Mouse (Mus musculus) embryonic stem cell, embryonic (primary cell): Measurements from ENCODE around the gene Notch2.

Experiments
- CTCF ChIA-PET, 4 experiments: fragments of 300-600 bp in 2 of 4; fragments of 350-600 bp in 2 of 4; sonication (Branson Sonifier 250); formaldehyde crosslinking; loops; one replicate each; lab custom pipeline; 2022; ENCODE audit warnings: inconsistent platforms in 2 of 4; lab: Charles Lee
- POLR2A ChIA-PET, 4 experiments: fragments of 300-600 bp in 2 of 4; fragments of 350-600 bp in 2 of 4; sonication (Branson Sonifier 250); formaldehyde crosslinking; loops; one replicate each; lab custom pipeline; 2022; ENCODE audit warnings: antibody characterized with exemption in 4 of 4, inconsistent platforms in 1 of 4; lab: Charles Lee

The Notch2 gene

DNA sequence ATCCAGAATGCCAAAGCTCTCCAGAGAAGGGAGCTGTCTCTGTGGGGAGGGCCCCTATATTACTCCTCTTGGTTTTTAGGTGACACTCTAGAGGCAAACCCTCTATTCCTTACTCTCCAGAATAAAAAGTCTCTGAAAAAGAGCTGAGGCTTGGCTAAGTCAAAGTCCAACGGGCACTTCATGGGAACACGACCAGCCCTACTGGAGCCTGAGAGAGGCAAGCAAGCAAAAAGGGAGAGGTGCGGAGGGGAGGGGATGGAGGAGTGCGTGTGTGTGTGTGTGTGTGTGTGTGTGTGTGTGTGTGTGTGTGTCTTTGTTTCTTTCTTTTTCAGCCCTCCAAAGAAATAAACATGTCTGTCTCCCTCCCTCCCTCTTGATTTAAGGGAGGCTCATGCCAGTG lies 24.6 kb upstream of the Notch2 start:
- POLR2A ChIA-PET: interaction anchor here in 2 of 4 experiments (0.7 to 0.8 kb wide), 2 partner anchors 25 to 44 kb away, joined by 5 read pairs; partner anchors contain the start of gene Notch2 (in 1 of the 2)
- CTCF ChIA-PET: interaction anchor here in 1 of 4 experiments (0.8 kb wide), 1 partner anchor 245 kb away, joined by 5 read pairs; no protein-coding TSS in a partner anchor

DNA sequence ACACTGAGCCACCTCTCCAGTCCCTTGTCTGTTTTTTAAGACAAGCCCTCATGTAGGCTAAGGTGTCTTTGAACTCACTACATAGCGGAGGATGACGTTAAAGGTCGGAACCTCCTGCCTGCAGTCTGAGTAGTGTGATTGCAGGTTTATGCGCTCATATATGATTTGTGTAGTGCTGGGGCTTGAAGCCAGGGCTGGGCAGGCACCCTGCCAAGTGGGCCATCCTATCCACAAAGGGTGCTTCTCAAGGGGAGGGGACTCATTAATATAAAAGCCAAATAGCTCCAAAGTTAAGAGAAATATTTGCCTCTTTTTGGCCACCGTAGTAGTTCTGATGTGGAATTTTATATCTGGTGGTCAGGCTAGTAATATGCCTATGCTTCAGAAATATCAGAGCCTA lies 22.8 kb upstream of the Notch2 start:
- CTCF ChIA-PET: no interaction called here
- POLR2A ChIA-PET: interaction anchor here in 1 of 4 experiments (1.4 kb wide), 1 partner anchor 48 kb away, joined by 3 read pairs; no protein-coding TSS in a partner anchor

DNA sequence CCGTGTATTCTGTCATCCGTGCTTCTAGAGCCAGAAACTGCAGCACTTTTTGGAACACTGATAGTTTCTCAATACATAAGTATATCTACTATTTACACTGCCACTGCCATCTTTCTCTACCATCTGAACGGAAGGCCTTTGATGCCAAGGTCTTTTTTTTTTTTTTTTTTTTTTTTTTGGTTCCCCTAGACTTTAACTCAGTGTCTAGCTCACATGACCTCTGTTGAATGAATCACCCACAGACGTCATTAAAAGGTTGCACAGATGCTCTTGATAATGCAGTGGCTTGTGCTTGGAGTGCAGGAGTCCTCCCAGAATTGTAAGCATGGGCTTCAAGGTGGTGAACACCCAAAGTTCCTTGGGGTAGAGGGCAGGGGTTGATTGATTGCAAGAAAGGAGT lies 21.0 kb upstream of the Notch2 start:
- CTCF ChIA-PET: interaction anchor here in 1 of 4 experiments (0.6 kb wide), 2 partner anchors 324 to 397 kb away, joined by 3 read pairs; no protein-coding TSS in a partner anchor
- POLR2A ChIA-PET: interaction anchor here in 2 of 4 experiments (0.6 to 0.7 kb wide), 3 partner anchors 15 to 388 kb away, joined by 3 to 6 read pairs (median 3); no protein-coding TSS in a partner anchor

GRCm38 (mm10) chr3:97993196-97993595 lies 20.1 kb upstream of the Notch2 start:
- ChIA-PET POLR2A (interaction anchor here in 1 of 4 experiments (1.4 kb wide), 1 partner anchor 21 kb away, joined by 4 read pairs; the partner anchor contains the start of gene Notch2), CTCF (no interaction called here)

- CTCF ChIA-PET: interaction anchor here in 1 of 4 experiments (0.7 kb wide), 1 partner anchor 388 kb away, joined by 4 read pairs; no protein-coding TSS in a partner anchor
These were observed 19.3 kb upstream of the Notch2 start for GRCm38 (mm10) chr3:97993920-97994545.

DNA sequence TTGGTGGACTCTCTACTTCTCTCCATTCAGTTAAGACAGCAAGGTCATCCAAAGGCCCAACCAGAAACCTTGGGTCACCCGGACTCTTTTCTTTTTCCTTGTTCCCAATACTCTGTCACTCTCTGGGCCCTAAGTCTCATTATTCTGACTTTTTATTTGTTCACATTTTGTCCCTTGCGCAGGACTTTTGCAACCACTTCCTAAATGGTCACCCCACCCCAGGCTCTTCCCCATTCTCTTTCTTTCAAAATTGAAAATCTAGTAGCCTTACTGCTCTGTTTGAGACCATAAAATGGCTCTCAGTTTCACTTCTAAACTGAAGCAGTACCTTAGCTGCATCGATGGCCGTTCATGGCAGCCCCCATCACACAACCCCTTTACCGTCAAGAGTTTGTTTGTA lies 18.5 kb upstream of the Notch2 start:
- ChIA-PET POLR2A (interaction anchor here in 1 of 4 experiments (0.7 kb wide), 1 partner anchor 15 kb away, joined by 3 read pairs; no protein-coding TSS in a partner anchor), CTCF (interaction anchor here in 2 of 4 experiments (0.6 to 0.7 kb wide), 3 partner anchors 20 to 1267 kb away, joined by 3 to 6 read pairs (median 5); no protein-coding TSS in a partner anchor)

More at GRCm38 (mm10) chr3:97993920-97994545, 19.3 kb upstream of the Notch2 start:
- POLR2A ChIA-PET: interaction anchor here in 1 of 4 experiments (0.5 to 1.4 kb wide), 4 partner anchors 14 to 356 kb away, joined by 3 to 4 read pairs (median 3); partner anchors contain the start of gene Notch2

GRCm38 (mm10) chr3:97998349-97998748 lies 15.0 kb upstream of the Notch2 start:
- POLR2A ChIA-PET: interaction anchor here in 3 of 4 experiments (0.6 to 4.1 kb wide), 6 partner anchors 15 to 97 kb away, joined by 3 to 24 read pairs (median 4); partner anchors contain the start of genes Notch2 (in 2 of the 3) and Sec22b (in 1 of the 3)

GRCm38 (mm10) chr3:98003558-98003957 lies 9.8 kb upstream of the Notch2 start:
- CTCF ChIA-PET: no interaction called here
- POLR2A ChIA-PET: no interaction called here

More at GRCm38 (mm10) chr3:97998349-97998748, 15.0 kb upstream of the Notch2 start:
- CTCF ChIA-PET: no interaction called here

DNA sequence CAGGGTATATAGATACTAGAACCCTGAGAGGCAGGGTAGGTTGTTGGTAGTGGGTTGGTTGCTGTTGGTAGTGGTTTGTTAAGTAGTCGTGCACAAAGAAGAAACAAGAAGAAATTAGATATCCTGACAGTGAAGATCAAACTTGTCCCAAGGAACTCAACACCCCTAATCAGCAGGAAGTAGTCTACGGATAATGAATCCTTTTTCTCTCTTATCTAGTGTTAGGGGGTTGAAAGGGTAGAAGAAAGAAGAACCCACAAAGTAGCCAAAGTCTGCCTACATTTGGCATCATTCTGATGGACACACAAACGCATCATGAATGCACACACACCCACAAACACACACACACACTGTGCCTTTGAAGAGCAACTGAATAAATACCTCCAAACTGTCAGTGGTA lies 9.1 kb upstream of the Notch2 start:
- CTCF ChIA-PET: no interaction called here
- POLR2A ChIA-PET: no interaction called here

- ChIA-PET CTCF (no interaction called here), POLR2A (interaction anchor here in 2 of 4 experiments (0.9 to 1.2 kb wide), 2 partner anchors 8 to 9 kb away, joined by 3 to 4 read pairs; partner anchors contain the start of gene Notch2 (in 1 of the 2))
These were observed 8.0 kb upstream of the Notch2 start for GRCm38 (mm10) chr3:98005306-98005705.

GRCm38 (mm10) chr3:98006046-98006691 lies 7.2 kb upstream of the Notch2 start:
- ChIA-PET POLR2A (no interaction called here), CTCF (no interaction called here)

- POLR2A ChIA-PET: interaction anchor here in 1 of 4 experiments (0.6 kb wide), 1 partner anchor 204 kb away, joined by 3 read pairs; no protein-coding TSS in a partner anchor
These were observed 6.4 kb upstream of the Notch2 start for GRCm38 (mm10) chr3:98006973-98007372.

DNA sequence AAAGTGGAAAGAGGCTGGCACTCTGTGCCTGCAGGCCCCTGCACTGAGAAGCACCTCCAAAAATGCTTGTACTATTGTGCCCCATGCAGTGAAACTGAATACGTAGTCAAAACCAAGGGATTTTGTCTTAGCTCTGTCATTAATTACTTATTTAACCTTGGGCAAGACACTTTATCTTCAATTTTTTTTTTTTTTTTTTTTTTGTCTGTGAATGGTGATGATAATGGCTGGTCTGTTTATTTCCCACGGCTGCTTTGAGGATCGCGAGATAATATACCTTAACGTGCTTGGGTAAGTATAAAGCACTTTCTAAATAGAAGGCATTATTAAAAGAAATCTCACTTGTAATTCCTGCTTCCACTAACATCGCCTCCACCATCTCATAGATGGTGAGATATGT lies 5.2 kb upstream of the Notch2 start:
- POLR2A ChIA-PET: interaction anchor here in 1 of 4 experiments (0.6 kb wide), 1 partner anchor 108 kb away, joined by 3 read pairs; no protein-coding TSS in a partner anchor
- CTCF ChIA-PET: interaction anchor here in 1 of 4 experiments (0.6 kb wide), 1 partner anchor 16 kb away, joined by 5 read pairs; no protein-coding TSS in a partner anchor

More at GRCm38 (mm10) chr3:98006973-98007372, 6.4 kb upstream of the Notch2 start:
- CTCF ChIA-PET: no interaction called here

GRCm38 (mm10) chr3:98009190-98009840 lies 4.0 kb upstream of the Notch2 start:
- ChIA-PET POLR2A (interaction anchor here in 2 of 4 experiments (0.6 to 1.0 kb wide), 2 partner anchors 12 to 432 kb away, joined by 3 to 4 read pairs; no protein-coding TSS in a partner anchor), CTCF (interaction anchor here in 1 of 4 experiments (0.7 kb wide), 1 partner anchor 357 kb away, joined by 3 read pairs; no protein-coding TSS in a partner anchor)

- CTCF ChIA-PET: interaction anchor here in 3 of 4 experiments (0.8 to 1.1 kb wide), 4 partner anchors 52 to 331 kb away, joined by 3 read pairs; no protein-coding TSS in a partner anchor
These were observed 284 bp upstream of the Notch2 start for GRCm38 (mm10) chr3:98013086-98013400.

DNA sequence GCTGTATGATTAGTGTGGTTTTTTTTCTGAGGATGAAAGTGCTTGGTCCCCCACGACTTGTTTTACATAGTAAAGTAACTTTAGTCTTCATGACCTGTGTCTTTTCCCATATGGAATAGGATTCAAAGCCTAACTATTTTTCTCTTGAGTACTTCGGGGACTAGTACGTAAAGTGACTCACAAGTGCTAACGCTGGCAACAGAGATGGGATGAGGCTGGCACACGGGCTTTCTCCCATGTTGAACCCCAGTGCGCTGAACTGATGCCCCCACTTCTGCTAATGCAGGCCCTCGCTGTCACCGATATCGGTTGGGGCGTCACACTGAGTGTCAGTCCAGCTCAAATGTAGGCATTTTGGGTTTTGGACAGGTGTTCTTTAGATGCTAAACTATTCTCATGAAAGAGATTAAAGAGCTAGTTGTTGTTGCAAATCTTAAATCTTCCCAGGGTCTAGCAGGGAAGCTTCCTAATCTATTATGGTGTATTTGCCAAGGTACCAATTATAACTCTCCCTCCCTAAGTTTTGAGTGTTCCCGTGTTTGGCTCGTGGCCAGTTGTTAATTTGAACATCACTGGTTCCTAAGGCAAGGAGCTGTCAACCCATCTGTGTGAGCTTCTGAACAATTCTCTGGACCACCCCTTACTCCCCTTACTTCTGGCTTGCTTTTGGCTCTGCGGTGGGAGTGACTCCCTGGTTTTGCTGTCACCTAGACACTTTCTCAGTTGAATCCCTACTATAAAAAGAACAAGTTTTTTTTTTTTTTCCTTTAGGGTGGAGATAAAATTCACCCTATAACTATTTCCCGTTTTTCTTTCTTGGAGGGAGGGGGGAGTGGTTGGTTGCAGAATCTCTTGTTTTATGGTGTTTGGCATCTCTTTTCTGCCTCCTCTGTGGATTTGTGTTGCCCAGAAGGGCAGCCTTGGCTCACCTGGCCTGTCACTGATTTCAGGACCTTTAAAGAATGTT lies 2.2 kb downstream of the Notch2 start:
- ChIA-PET CTCF (interaction anchor here in 1 of 4 experiments (0.6 kb wide), 1 partner anchor 20 kb away, joined by 3 read pairs; no protein-coding TSS in a partner anchor), POLR2A (interaction anchor here in 2 of 4 experiments (0.6 to 5.3 kb wide), 4 partner anchors 9 to 19 kb away, joined by 3 to 50 read pairs (median 3); no protein-coding TSS in a partner anchor)

More at GRCm38 (mm10) chr3:98013086-98013400, 284 bp upstream of the Notch2 start:
- POLR2A ChIA-PET: interaction anchor here in 3 of 4 experiments (0.6 to 5.3 kb wide), 40 partner anchors 8 to 403 kb away, joined by 3 to 50 read pairs (median 4); partner anchors contain the start of genes Sec22b (in 2 of the 3) and Adam30 (in 1 of the 3)
